Mouse (Mus musculus): ENCODE measurements around the gene Dalrd3. TPM values are rescaled to one million over a fixed set of nuclear protein-coding genes. Genes with fewer than 3 reads are reported as not detected.
"Not testable (repeated sequence)": the region's sequence is repeated elsewhere in the genome, so short reads cannot be mapped to it uniquely, and the experiment has no call there.

The Dalrd3 gene
- polyA plus RNA-seq, 1 experiment, result not detected

- TF ChIP-seq CTCF (IDR thresholded peaks at IDR 0.05; ENCODE audit: insufficient read depth, low read depth, low read length) (no peak), POLR2A (IDR thresholded peaks at IDR 0.05; ENCODE audit: insufficient read depth, low read depth, low read length) (no peak)
- H3K4me3 ChIP-seq (ENCODE audit: insufficient read depth, low read depth, low read length), result no peak overlapping the region
- H3K4me1 ChIP-seq (ENCODE audit: control insufficient read depth, insufficient read depth, low read length), result 0 out of 2 replicates have a peak, but pooled peaks cover 2% of the 10 kb centered on the region
- 47% methylated on average over 2 of the region's 2 CpGs for WGBS
- H3K27ac ChIP-seq (ENCODE audit: insufficient read depth, low read depth, low read length), result no peak overlapping the region
These were observed 30.3 kb downstream of the Dalrd3 start for GRCm38 (mm10) chr9:108600011-108600410.

GRCm38 (mm10) chr9:108601986-108602385, 32.3 kb downstream of the Dalrd3 start:
- WGBS, result 74% methylated on average over 4 of the region's 4 CpGs
- Histone ChIP-seq H3K4me1 (ENCODE audit: control insufficient read depth, insufficient read depth, low read length) (no peaks in the 10 kb centered on the region), H3K4me3 (ENCODE audit: insufficient read depth, low read depth, low read length) (no peak overlapping the region), H3K27ac (ENCODE audit: insufficient read depth, low read depth, low read length) (no peak overlapping the region)
- no peak for TF ChIP-seq CTCF (IDR thresholded peaks at IDR 0.05; ENCODE audit: insufficient read depth, low read depth, low read length)
- no peak for TF ChIP-seq POLR2A (IDR thresholded peaks at IDR 0.05; ENCODE audit: insufficient read depth, low read depth, low read length)

GRCm38 (mm10) chr9:108607929-108608328, 38.2 kb downstream of the Dalrd3 start:
- H3K4me1 ChIP-seq (ENCODE audit: control insufficient read depth, insufficient read depth, low read length); H3K4me3 ChIP-seq (ENCODE audit: insufficient read depth, low read depth, low read length); H3K27ac ChIP-seq (ENCODE audit: insufficient read depth, low read depth, low read length): not testable (repeated sequence)
- WGBS, result 94% methylated on average over 5 of the region's 5 CpGs

GRCm38 (mm10) chr9:108608889-108609288, 39.2 kb downstream of the Dalrd3 start:
- H3K4me3 ChIP-seq (ENCODE audit: insufficient read depth, low read depth, low read length), result no peak overlapping the region
- WGBS, result 88% methylated on average over 4 of the region's 4 CpGs
- no peaks in the 10 kb centered on the region for H3K4me1 ChIP-seq (ENCODE audit: control insufficient read depth, insufficient read depth, low read length)
- H3K27ac ChIP-seq (ENCODE audit: insufficient read depth, low read depth, low read length), result no peak overlapping the region
- TF ChIP-seq CTCF (IDR thresholded peaks at IDR 0.05; ENCODE audit: insufficient read depth, low read depth, low read length) (no peak), POLR2A (IDR thresholded peaks at IDR 0.05; ENCODE audit: insufficient read depth, low read depth, low read length) (no peak)

GRCm38 (mm10) chr9:108611488-108611887, 41.8 kb downstream of the Dalrd3 start:
- H3K4me1 ChIP-seq (ENCODE audit: control insufficient read depth, insufficient read depth, low read length), result no peaks in the 10 kb centered on the region
- TF ChIP-seq CTCF (IDR thresholded peaks at IDR 0.05; ENCODE audit: insufficient read depth, low read depth, low read length) (no peak), POLR2A (IDR thresholded peaks at IDR 0.05; ENCODE audit: insufficient read depth, low read depth, low read length) (no peak)
- WGBS, result 84% methylated on average over 10 of the region's 10 CpGs
- H3K27ac ChIP-seq (ENCODE audit: insufficient read depth, low read depth, low read length), result no peak overlapping the region
- H3K4me3 ChIP-seq (ENCODE audit: insufficient read depth, low read depth, low read length), result no peak overlapping the region

- H3K27ac ChIP-seq (ENCODE audit: insufficient read depth, low read depth, low read length), result no peak overlapping the region
- no peak for TF ChIP-seq POLR2A (IDR thresholded peaks at IDR 0.05; ENCODE audit: insufficient read depth, low read depth, low read length)
- no peaks in the 10 kb centered on the region for H3K4me1 ChIP-seq (ENCODE audit: control insufficient read depth, insufficient read depth, low read length)
- WGBS, result 97% methylated on average over 1 of the region's 1 CpGs
- H3K4me3 ChIP-seq (ENCODE audit: insufficient read depth, low read depth, low read length), result no peak overlapping the region
These were observed 47.6 kb downstream of the Dalrd3 start for GRCm38 (mm10) chr9:108617301-108617700.

Other genes with a start within 250 kb of the Dalrd3 start
- gene Gpx1, start 231.0 kb upstream of the Dalrd3 start, polyA plus RNA-seq (2012; ENCODE audit: insufficient read depth, insufficient read length, low replicate concordance, missing spikeins), result not detected in 2 replicates
- not detected in 2 replicates for gene Usp4, start 222.0 kb upstream of the Dalrd3 start, polyA plus RNA-seq (2012; ENCODE audit: insufficient read depth, insufficient read length, low replicate concordance, missing spikeins)
- gene 1700102P08Rik, start 177.1 kb upstream of the Dalrd3 start, polyA plus RNA-seq (2012; ENCODE audit: insufficient read depth, insufficient read length, low replicate concordance, missing spikeins), result not detected in 2 replicates
- gene Ccdc36, start 141.4 kb upstream of the Dalrd3 start, polyA plus RNA-seq (2012; ENCODE audit: insufficient read depth, insufficient read length, low replicate concordance, missing spikeins), result not detected in 2 replicates
- not detected in 2 replicates for gene BC048562, start 133.4 kb upstream of the Dalrd3 start, polyA plus RNA-seq (2012; ENCODE audit: insufficient read depth, insufficient read length, low replicate concordance, missing spikeins)
- gene Ccdc71, start 109.4 kb upstream of the Dalrd3 start, polyA plus RNA-seq (2012; ENCODE audit: insufficient read depth, insufficient read length, low replicate concordance, missing spikeins), result not detected in 2 replicates
- not detected in 2 replicates for gene Klhdc8b, start 108.3 kb upstream of the Dalrd3 start, polyA plus RNA-seq (2012; ENCODE audit: insufficient read depth, insufficient read length, low replicate concordance, missing spikeins)
- gene Lamb2, start 90.2 kb upstream of the Dalrd3 start, polyA plus RNA-seq (2012; ENCODE audit: insufficient read depth, insufficient read length, low replicate concordance, missing spikeins), result not detected in 2 replicates
- 102 and 511 TPM in 2 replicates for gene Usp19, start 79.3 kb upstream of the Dalrd3 start, polyA plus RNA-seq (2012; ENCODE audit: insufficient read depth, insufficient read length, low replicate concordance, missing spikeins)
- gene Qars, start 62.2 kb upstream of the Dalrd3 start, polyA plus RNA-seq (2012; ENCODE audit: insufficient read depth, insufficient read length, low replicate concordance, missing spikeins), result not detected in 2 replicates
- not detected in 2 replicates for gene Qrich1, start 53.1 kb upstream of the Dalrd3 start, polyA plus RNA-seq (2012; ENCODE audit: insufficient read depth, insufficient read length, low replicate concordance, missing spikeins)
- gene Impdh2, start 9.6 kb upstream of the Dalrd3 start, polyA plus RNA-seq (2012; ENCODE audit: insufficient read depth, insufficient read length, low replicate concordance, missing spikeins), result not detected in 2 replicates
- not detected in 2 replicates for gene Ndufaf3, start 2.5 kb upstream of the Dalrd3 start, polyA plus RNA-seq (2012; ENCODE audit: insufficient read depth, insufficient read length, low replicate concordance, missing spikeins)
- 73.0 TPM in 1 of 2 replicates, not detected in the other for gene Wdr6, start 8.9 kb downstream of the Dalrd3 start, polyA plus RNA-seq (2012; ENCODE audit: insufficient read depth, insufficient read length, low replicate concordance, missing spikeins)
- gene P4htm, start 27.8 kb downstream of the Dalrd3 start, polyA plus RNA-seq (2012; ENCODE audit: insufficient read depth, insufficient read length, low replicate concordance, missing spikeins), result not detected in 2 replicates
- not detected in 2 replicates for gene Arih2, start 79.5 kb downstream of the Dalrd3 start, polyA plus RNA-seq (2012; ENCODE audit: insufficient read depth, insufficient read length, low replicate concordance, missing spikeins)
- not detected in 2 replicates for gene Slc25a20, start 92.2 kb downstream of the Dalrd3 start, polyA plus RNA-seq (2012; ENCODE audit: insufficient read depth, insufficient read length, low replicate concordance, missing spikeins)
- not detected in 2 replicates for gene Prkar2a, start 119.4 kb downstream of the Dalrd3 start, polyA plus RNA-seq (2012; ENCODE audit: insufficient read depth, insufficient read length, low replicate concordance, missing spikeins)
- gene Ip6k2, start 213.9 kb downstream of the Dalrd3 start, polyA plus RNA-seq (2012; ENCODE audit: insufficient read depth, insufficient read length, low replicate concordance, missing spikeins), result not detected in 2 replicates
- gene Nckipsd, start 238.5 kb downstream of the Dalrd3 start, polyA plus RNA-seq (2012; ENCODE audit: insufficient read depth, insufficient read length, low replicate concordance, missing spikeins), result not detected in 2 replicates